Mouse (Mus musculus): Measurements from ENCODE around the gene Xlr.
A peak's percentile ranks its signal among the peaks of the same experiment; 100 is the strongest.
"Not testable (repeated sequence)": the region's sequence is repeated elsewhere in the genome, so short reads cannot be mapped to it uniquely, and the experiment has no call there.

Xlr gene

DNA sequence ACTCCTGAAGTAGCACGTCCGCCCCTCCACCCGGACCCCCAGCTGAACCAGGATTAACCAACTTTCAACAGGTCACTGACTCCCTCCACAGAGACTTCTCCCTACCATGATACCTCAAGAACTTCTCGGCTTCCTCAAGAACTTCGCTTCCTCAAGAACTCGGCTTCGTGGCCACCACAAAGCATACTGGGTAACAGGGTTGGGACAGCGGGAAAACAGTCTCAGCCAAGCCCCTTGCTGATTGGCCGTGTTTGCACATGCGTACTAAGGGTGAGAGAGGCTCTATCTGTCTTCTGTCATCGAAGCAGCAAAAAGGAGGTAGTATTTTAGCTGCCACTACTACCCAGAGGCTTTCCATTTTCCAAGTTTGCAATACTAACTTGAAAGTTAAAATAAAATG is at the start of gene Xlr:
Gene Xlr, minus strand, starts transcription at position 188 of the 400 bp plus-strand sequence.
- DNase-seq = not testable (repeated sequence)

DNA sequence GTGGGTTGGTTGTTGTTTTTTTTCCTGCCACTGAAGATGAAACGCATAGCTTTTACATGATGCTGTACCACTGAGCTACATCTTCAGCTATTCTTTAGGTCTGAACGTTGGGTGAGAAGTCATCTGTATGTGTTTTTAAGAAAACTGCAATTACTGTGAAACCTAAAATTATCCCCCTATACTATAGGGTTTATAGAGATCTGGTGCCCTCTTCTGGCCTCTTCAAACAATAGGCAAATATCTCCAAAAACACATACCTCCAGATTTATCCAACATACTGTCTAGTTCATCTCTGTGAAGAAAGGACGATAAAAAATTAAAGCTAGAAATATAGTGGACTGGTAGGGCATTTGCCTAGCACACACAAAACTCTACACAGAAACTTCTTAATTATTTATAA is 1.6 kb upstream of the Xlr start:
- peak; percentile 7 for DNase-seq

DNA sequence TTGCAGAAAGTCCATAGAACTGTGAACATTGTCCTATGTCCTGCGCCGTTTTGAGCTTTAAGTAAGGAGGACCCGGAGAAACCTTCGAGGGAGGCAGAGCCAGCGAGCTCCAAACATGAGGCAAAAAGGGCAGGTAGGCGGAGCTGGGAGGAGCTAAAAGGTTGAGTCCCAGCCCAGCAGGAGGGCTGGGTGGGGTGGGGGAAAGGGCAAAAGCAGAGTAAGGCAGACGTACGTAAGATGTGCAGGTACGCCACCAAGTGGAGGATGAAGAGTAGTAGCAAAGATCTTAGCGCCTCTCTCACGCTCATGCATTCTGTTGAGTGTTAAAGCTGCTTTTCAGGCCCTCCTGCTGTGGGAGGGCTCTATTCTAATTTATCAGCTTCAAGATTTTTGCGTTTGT is 21.2 kb downstream of the Xlr start, which contains the start of gene Zfp36l3:
Gene Zfp36l3, minus strand, starts transcription at position 119 of the 400 bp plus-strand sequence.
- DNase-seq = no peak

DNA sequence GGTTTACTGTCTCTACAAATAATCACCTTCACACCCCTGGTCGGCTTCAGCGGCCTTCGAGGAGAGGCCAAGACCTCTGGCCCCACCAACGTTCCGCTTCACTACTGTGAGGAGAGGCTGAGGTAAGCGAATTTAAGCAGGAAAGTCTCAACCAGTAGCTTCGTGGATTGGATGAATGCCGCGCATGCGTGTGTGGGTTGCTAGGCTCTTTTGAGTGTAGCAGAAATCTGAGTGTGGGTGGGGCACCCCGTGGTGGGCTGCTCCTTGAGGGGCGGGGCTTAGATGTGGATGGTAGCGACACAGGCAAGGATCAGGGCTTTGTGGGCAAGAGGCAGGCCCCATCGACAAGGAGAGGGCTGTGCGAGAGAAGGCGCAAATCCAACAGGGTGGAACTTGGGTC is 39.8 kb downstream of the Xlr start, which contains the start of gene 1700013H16Rik:
Gene 1700013H16Rik, minus strand, starts transcription at position 96 of the 400 bp plus-strand sequence.
- DNase-seq = no peak

DNA sequence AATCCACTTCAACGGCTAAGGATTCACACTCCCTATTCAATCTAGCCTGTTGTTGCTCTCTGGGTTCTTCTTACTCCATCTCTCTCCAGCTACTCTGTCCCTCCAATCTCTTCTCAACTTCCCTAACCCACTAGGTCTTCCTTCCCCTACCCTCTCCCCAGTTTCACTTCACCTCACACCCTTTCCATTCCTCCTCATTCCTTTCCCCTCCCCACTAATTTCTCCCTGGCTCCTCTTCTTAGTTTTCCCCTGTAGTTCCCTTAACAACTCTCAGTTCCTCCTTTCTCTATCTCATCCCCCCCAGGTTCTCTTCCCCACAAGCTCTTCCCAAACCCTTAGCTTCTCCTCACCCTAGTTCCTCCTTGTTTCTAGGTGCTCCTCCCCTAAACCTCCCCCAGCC is 44.7 kb downstream of the Xlr start:
- DNase-seq = no peak

DNA sequence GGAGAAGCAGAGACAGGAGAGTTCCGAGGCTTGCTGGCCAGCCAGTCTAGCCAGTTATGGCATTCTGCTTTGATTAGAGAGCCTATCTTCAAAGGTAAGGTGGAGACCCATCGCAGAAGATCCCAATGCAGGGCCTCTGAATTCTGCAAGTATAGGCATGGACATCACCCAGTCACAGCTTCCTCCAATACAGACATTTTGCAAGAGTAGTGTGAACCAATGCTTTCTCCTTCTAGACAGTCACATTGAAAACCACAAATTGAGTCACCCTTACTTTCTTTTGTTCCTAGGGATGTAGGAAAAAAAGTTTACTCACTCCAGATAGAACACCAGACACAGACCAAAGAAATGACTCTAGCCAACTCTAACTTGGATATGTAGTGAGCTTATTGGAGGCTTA is 68.5 kb downstream of the Xlr start:
- no peak for DNase-seq
